8 mouse cellular contexts compared by ENCODE assay signal in the genomic region with DNA sequence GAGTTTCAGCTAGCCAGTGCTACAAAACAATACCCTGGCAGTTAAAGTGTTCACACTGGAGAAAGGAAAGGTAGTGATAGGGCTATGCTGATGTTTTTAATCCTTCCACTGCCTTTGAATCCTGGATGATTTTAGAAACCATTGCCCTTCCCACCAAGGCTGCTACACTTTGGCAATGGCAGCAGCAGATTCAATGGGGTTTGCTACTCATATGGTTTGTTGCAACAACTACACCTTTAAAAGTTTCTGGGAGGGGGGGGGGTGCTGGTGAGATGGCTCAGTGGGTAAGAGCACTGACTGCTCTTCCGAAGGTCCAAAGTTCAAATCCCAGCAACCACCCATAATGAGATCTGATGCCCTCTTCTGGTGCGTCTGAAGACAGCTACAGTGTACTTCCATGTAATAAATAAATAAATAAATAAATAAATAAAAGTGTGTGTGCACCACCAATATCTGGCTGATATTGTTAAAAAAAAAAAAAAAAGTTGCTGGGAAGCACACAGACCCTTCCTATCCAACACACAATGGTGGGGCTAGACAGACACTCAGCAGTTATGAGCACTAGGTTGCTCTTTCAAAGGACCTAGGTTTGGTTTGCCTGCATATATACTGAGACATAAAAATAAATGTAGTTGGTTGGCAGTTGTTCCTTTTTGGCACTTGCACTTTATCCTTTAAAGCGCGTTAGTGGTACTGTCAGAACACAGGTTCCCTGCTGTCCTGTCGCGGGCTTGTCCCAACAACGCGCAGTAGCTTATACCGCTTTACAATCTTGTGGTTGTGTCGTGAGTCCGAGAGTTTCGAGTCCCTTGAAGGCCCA. TPM values are rescaled to one million over a fixed set of nuclear protein-coding genes. Genes with fewer than 3 reads are reported as not detected.
DNase-seq lines count a peak whose midpoint lies in the region; ATAC-seq and TF ChIP-seq lines count a peak whose summit lies in the region.

No protein-coding gene starts in this region.

- H3K4me2 ChIP-seq in intestine, embryonic 16.5 days (ENCODE audit: low read depth, low read length), result 0 out of 2 replicates have a peak overlapping the region, but pooled peaks have one; percentile 48
- H3K4me2 ChIP-seq in midbrain, embryonic 12.5 days (replicated peaks), result peak overlapping the region; percentile 89

- ATAC-seq in intestine, embryonic 16.5 days, result no peak
- ATAC-seq in midbrain, embryonic 12.5 days (ENCODE audit: low FRiP score, low read depth), result no peak
- ATAC-seq in inflammation-experienced regulatory T-cells, adult 6 months, result no peak

- no peak; the same call in 1 of the 2 replicates for TF ChIP-seq CTCF in left cerebral cortex, adult 2 months (IDR thresholded peaks at IDR 0.05)
- TF ChIP-seq CTCF in brain, embryonic 14.5 days (IDR thresholded peaks at IDR 0.05; ENCODE audit: borderline replicate concordance, extremely low read depth, insufficient read depth, insufficient read length), result no peak

- no peak for DNase-seq in left cerebral cortex, adult 2 months (ENCODE audit: extremely low spot score in 1 of 2, low spot score in 2 of 2)
- DNase-seq in left cerebral cortex, adult 18-20 months (ENCODE audit: low spot score in 2 of 2), result no peak
- DNase-seq in brain, embryonic 14.5 days (ENCODE audit: low read depth), result peak; percentile 4
- no peak for DNase-seq in thymus, postnatal 0 days (ENCODE audit: low spot score)
- no peak for DNase-seq in MN1 (ENCODE audit: low spot score)

- H3K9me3 ChIP-seq in intestine, embryonic 16.5 days (ENCODE audit: control insufficient read depth, low read length), result no peaks in the 10 kb centered on the region
- no peaks in the 10 kb centered on the region for H3K9me3 ChIP-seq in midbrain, embryonic 12.5 days

- 0 out of 2 replicates have a peak, but pooled peaks cover 7% of the 10 kb centered on the region for H3K4me1 ChIP-seq in intestine, embryonic 16.5 days (ENCODE audit: control insufficient read depth, insufficient read depth, low read length)
- peaks cover 9% of the 10 kb centered on the region for H3K4me1 ChIP-seq in midbrain, embryonic 12.5 days

- peak overlapping the region; percentile 36; the same call in 1 of the 2 replicates for H3K27ac ChIP-seq in left cerebral cortex, adult 2 months
- H3K27ac ChIP-seq in intestine, embryonic 16.5 days (ENCODE audit: low read length), result no peak overlapping the region
- H3K27ac ChIP-seq in midbrain, embryonic 12.5 days (replicated peaks), result no peak overlapping the region

- H3K27me3 ChIP-seq in intestine, embryonic 16.5 days (replicated peaks; ENCODE audit: control insufficient read depth, insufficient read depth, low read length), result no peaks in the 10 kb centered on the region
- H3K27me3 ChIP-seq in midbrain, embryonic 12.5 days, result no peaks in the 10 kb centered on the region

- H3K36me3 ChIP-seq in intestine, embryonic 16.5 days (ENCODE audit: control insufficient read depth, insufficient read depth, low read length), result peaks cover 12% of the 10 kb centered on the region
- H3K36me3 ChIP-seq in midbrain, embryonic 12.5 days, result peaks cover 63% of the 10 kb centered on the region

- TF ChIP-seq POLR2A in brain, embryonic 14.5 days (IDR thresholded peaks at IDR 0.05; ENCODE audit: borderline replicate concordance, extremely low read depth, insufficient read depth, insufficient read length, poor library complexity, severe bottlenecking), result no peak

- intact Hi-C loops in left cerebral cortex, adult 2 months (cut with DNase I), result no loop called here

- 74% methylated on average over 12 of the region's 12 CpGs for WGBS in intestine, embryonic 16.5 days
- WGBS in midbrain, embryonic 12.5 days, result 78% methylated on average over 12 of the region's 12 CpGs

- H3K4me3 ChIP-seq in left cerebral cortex, adult 2 months, result peak overlapping the region; percentile 46
- no peak overlapping the region for H3K4me3 ChIP-seq in intestine, embryonic 16.5 days (ENCODE audit: low read length)
- H3K4me3 ChIP-seq in midbrain, embryonic 12.5 days, result no peak overlapping the region

- H3K9ac ChIP-seq in intestine, embryonic 16.5 days (ENCODE audit: low read depth, low read length), result no peak overlapping the region
- no peak overlapping the region for H3K9ac ChIP-seq in midbrain, embryonic 12.5 days (replicated peaks)

RNA-seq across cellular contexts. Expression of a gene that starts 1.1 kb away (rescaled TPM):
- total RNA-seq in left cerebral cortex, adult 2 months (2021), result 100 to 1,000 TPM; 408 to 428 TPM
- total RNA-seq in left cerebral cortex, adult 18-20 months (2021), result 100 to 1,000 TPM; 467 to 479 TPM
- 303 and 362 TPM in 2 replicates for polyA plus RNA-seq in brain, embryonic 14.5 days (2012; rRNA removed)
- 280 and 283 TPM in 2 replicates for polyA plus RNA-seq in intestine, embryonic 16.5 days (2015; fragmentation: Nextera tagmentation; extraction: Ambion mirVana)
- 363 and 378 TPM in 2 replicates for polyA plus RNA-seq in midbrain, embryonic 12.5 days (2016; fragmentation: Nextera tagmentation; extraction: Ambion mirVana)
- polyA plus RNA-seq in thymus, postnatal 0 days (2015; fragmentation: Nextera tagmentation; extraction: Ambion mirVana), result 446 and 454 TPM in 2 replicates
- 1,000 to 10,000 TPM in 2 of 3 experiments, 100 to 1,000 TPM in 1; 936 to 1,841 (median 1,443) TPM for polyA plus RNA-seq in inflammation-experienced regulatory T-cells, adult 6 months (2017; shearing (Covaris generic))

RNA-seq across cellular contexts. Expression of a gene that starts 6.6 kb away (rescaled TPM):
- total RNA-seq in left cerebral cortex, adult 2 months (2021), result 10 to 100 TPM; 65.1 to 67.9 TPM
- total RNA-seq in left cerebral cortex, adult 18-20 months (2021), result 10 to 100 TPM; 55.5 to 61.0 TPM
- 109 and 137 TPM in 2 replicates for polyA plus RNA-seq in brain, embryonic 14.5 days (2012; rRNA removed)
- polyA plus RNA-seq in intestine, embryonic 16.5 days (2015; fragmentation: Nextera tagmentation; extraction: Ambion mirVana), result 75.3 and 80.9 TPM in 2 replicates
- polyA plus RNA-seq in midbrain, embryonic 12.5 days (2016; fragmentation: Nextera tagmentation; extraction: Ambion mirVana), result 96.1 and 108 TPM in 2 replicates
- polyA plus RNA-seq in thymus, postnatal 0 days (2015; fragmentation: Nextera tagmentation; extraction: Ambion mirVana), result 94.7 and 107 TPM in 2 replicates
- 100 to 1,000 TPM; 102 to 153 (median 123) TPM for polyA plus RNA-seq in inflammation-experienced regulatory T-cells, adult 6 months (2017; shearing (Covaris generic))

RNA-seq across cellular contexts. Expression of a gene that starts 25.7 kb away (rescaled TPM):
- 10 to 100 TPM; 14.3 to 18.9 TPM for total RNA-seq in left cerebral cortex, adult 2 months (2021)
- 10 to 100 TPM; 15.5 to 18.3 TPM for total RNA-seq in left cerebral cortex, adult 18-20 months (2021)
- 33.6 and 49.2 TPM in 2 replicates for polyA plus RNA-seq in brain, embryonic 14.5 days (2012; rRNA removed)
- polyA plus RNA-seq in intestine, embryonic 16.5 days (2015; fragmentation: Nextera tagmentation; extraction: Ambion mirVana), result 50.6 and 59.1 TPM in 2 replicates
- polyA plus RNA-seq in midbrain, embryonic 12.5 days (2016; fragmentation: Nextera tagmentation; extraction: Ambion mirVana), result 61.5 and 67.9 TPM in 2 replicates
- polyA plus RNA-seq in thymus, postnatal 0 days (2015; fragmentation: Nextera tagmentation; extraction: Ambion mirVana), result 56.8 and 61.7 TPM in 2 replicates
- 10 to 100 TPM; 39.8 to 53.2 (median 43.1) TPM for polyA plus RNA-seq in inflammation-experienced regulatory T-cells, adult 6 months (2017; shearing (Covaris generic))

RNA-seq across cellular contexts. Expression of a gene that starts 28.8 kb away (rescaled TPM):
- total RNA-seq in left cerebral cortex, adult 2 months (2021), result 1 to 10 TPM; 1.1 to 1.5 TPM
- total RNA-seq in left cerebral cortex, adult 18-20 months (2021), result 1 to 10 TPM in 1 of 2 experiments, under 1 TPM in 1; 0.77 to 1.4 TPM
- polyA plus RNA-seq in brain, embryonic 14.5 days (2012; rRNA removed), result 11.3 and 12.6 TPM in 2 replicates
- 18.0 and 21.1 TPM in 2 replicates for polyA plus RNA-seq in intestine, embryonic 16.5 days (2015; fragmentation: Nextera tagmentation; extraction: Ambion mirVana)
- 33.6 and 38.4 TPM in 2 replicates for polyA plus RNA-seq in midbrain, embryonic 12.5 days (2016; fragmentation: Nextera tagmentation; extraction: Ambion mirVana)
- 17.7 and 18.0 TPM in 2 replicates for polyA plus RNA-seq in thymus, postnatal 0 days (2015; fragmentation: Nextera tagmentation; extraction: Ambion mirVana)
- polyA plus RNA-seq in inflammation-experienced regulatory T-cells, adult 6 months (2017; shearing (Covaris generic)), result 10 to 100 TPM in 1 of 3 experiments, 1 to 10 TPM in 2; 1.9 to 17.9 (median 3.2) TPM

RNA-seq across cellular contexts. Expression of a gene that starts 42.1 kb away (rescaled TPM):
- under 1 TPM; 0.27 to 0.61 TPM for total RNA-seq in left cerebral cortex, adult 2 months (2021)
- under 1 TPM; 0.44 to 0.68 TPM for total RNA-seq in left cerebral cortex, adult 18-20 months (2021)
- 0.69 and 4.1 TPM in 2 replicates for polyA plus RNA-seq in brain, embryonic 14.5 days (2012; rRNA removed)
- 0.50 and 0.60 TPM in 2 replicates for polyA plus RNA-seq in intestine, embryonic 16.5 days (2015; fragmentation: Nextera tagmentation; extraction: Ambion mirVana)
- 0.46 and 0.93 TPM in 2 replicates for polyA plus RNA-seq in midbrain, embryonic 12.5 days (2016; fragmentation: Nextera tagmentation; extraction: Ambion mirVana)
- 0.10 and 0.13 TPM in 2 replicates for polyA plus RNA-seq in thymus, postnatal 0 days (2015; fragmentation: Nextera tagmentation; extraction: Ambion mirVana)
- polyA plus RNA-seq in inflammation-experienced regulatory T-cells, adult 6 months (2017; shearing (Covaris generic)), result not detected
